Mouse (Mus musculus): ENCODE measurements at regions not wholly inside any gene's neighbourhood (a gene's known extent, or its start where the extent isn't known, plus 50 kb on each side); places are given as distances from the start of the nearest gene placed in this dataset.

GRCm38 (mm10) chr5:46212845-46213468 lies 355.5 kb upstream of the Lcorl start:
- H3K4me2 ChIP-seq (ENCODE audit: low read depth, low read length), result no peak overlapping the region
- no peak overlapping the region for H3K9ac ChIP-seq (replicated peaks)
- ATAC-seq (no peak), DNase-seq (no peak)
- no peaks in the 10 kb centered on the region for H3K9me3 ChIP-seq (ENCODE audit: low read length)
- no peaks in the 10 kb centered on the region for H3K27me3 ChIP-seq (ENCODE audit: insufficient read depth, low read length)
- no peaks in the 10 kb centered on the region for H3K36me3 ChIP-seq (replicated peaks; ENCODE audit: insufficient read depth, low read length)
- no peak overlapping the region for H3K4me3 ChIP-seq (ENCODE audit: low read depth, low read length)
- TF ChIP-seq CTCF (IDR thresholded peaks at IDR 0.05; ENCODE audit: low read depth) (no peak), EP300 (IDR thresholded peaks at IDR 0.05; ENCODE audit: low read depth) (no peak)
- no peak overlapping the region for H3K27ac ChIP-seq (ENCODE audit: low read depth)
- H3K4me1 ChIP-seq (ENCODE audit: insufficient read depth), result no peaks in the 10 kb centered on the region
- WGBS (ENCODE audit: insufficient replicate concordance), result 65% methylated on average over 4 of the region's 4 CpGs

- Histone ChIP-seq H3K4me1 (ENCODE audit: insufficient read depth) (no peaks in the 10 kb centered on the region), H3K27me3 (ENCODE audit: insufficient read depth, low read length) (no peaks in the 10 kb centered on the region), H3K36me3 (replicated peaks; ENCODE audit: insufficient read depth, low read length) (no peaks in the 10 kb centered on the region), H3K4me3 (ENCODE audit: low read depth, low read length) (no peak overlapping the region), H3K4me2 (ENCODE audit: low read depth, low read length) (no peak overlapping the region), H3K9me3 (ENCODE audit: low read length) (no peaks in the 10 kb centered on the region), H3K27ac (ENCODE audit: low read depth) (no peak overlapping the region), H3K9ac (replicated peaks) (no peak overlapping the region)
- ATAC-seq (no peak), DNase-seq (no peak)
- no peak for TF ChIP-seq EP300 (IDR thresholded peaks at IDR 0.05; ENCODE audit: low read depth)
- TF ChIP-seq CTCF (IDR thresholded peaks at IDR 0.05; ENCODE audit: low read depth), result no peak
- WGBS (ENCODE audit: insufficient replicate concordance), result 65% methylated on average over 2 of the region's 2 CpGs
Observed at GRCm38 (mm10) chr5:46209076-46209475, 351.7 kb upstream of the Lcorl start.

GRCm38 (mm10) chr5:46203744-46204143 lies 346.3 kb upstream of the Lcorl start:
- Histone ChIP-seq H3K9me3 (ENCODE audit: low read length) (no peaks in the 10 kb centered on the region), H3K4me1 (ENCODE audit: insufficient read depth) (no peaks in the 10 kb centered on the region), H3K4me2 (ENCODE audit: low read depth, low read length) (no peak overlapping the region), H3K27ac (ENCODE audit: low read depth) (no peak overlapping the region), H3K27me3 (ENCODE audit: insufficient read depth, low read length) (no peaks in the 10 kb centered on the region), H3K36me3 (replicated peaks; ENCODE audit: insufficient read depth, low read length) (no peaks in the 10 kb centered on the region), H3K9ac (replicated peaks) (no peak overlapping the region), H3K4me3 (ENCODE audit: low read depth, low read length) (no peak overlapping the region)
- DNase-seq (no peak), ATAC-seq (no peak)
- 71% methylated on average over 4 of the region's 4 CpGs for WGBS (ENCODE audit: insufficient replicate concordance)
- no peak for TF ChIP-seq EP300 (IDR thresholded peaks at IDR 0.05; ENCODE audit: low read depth)
- no peak for TF ChIP-seq CTCF (IDR thresholded peaks at IDR 0.05; ENCODE audit: low read depth)

DNA sequence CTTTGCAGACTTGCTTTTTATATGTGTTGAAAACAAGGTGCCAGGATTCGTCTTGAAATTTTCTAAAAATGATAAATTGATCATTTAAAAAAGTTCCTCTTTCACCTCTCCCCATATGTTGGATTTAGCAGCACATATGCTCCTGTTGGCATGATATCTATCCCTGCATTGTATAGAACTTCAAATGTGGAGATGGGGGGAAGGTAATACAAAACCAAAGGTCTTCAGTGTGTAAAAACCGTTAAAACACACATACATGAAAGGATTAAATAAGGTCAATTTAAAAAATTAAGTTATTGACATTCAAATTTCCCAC lies 345.0 kb upstream of the Lcorl start:
- no peak overlapping the region for H3K4me3 ChIP-seq (ENCODE audit: low read depth, low read length)
- no peak for TF ChIP-seq EP300 (IDR thresholded peaks at IDR 0.05; ENCODE audit: low read depth)
- TF ChIP-seq CTCF (IDR thresholded peaks at IDR 0.05; ENCODE audit: low read depth), result no peak
- no peak for DNase-seq
- no peaks in the 10 kb centered on the region for H3K4me1 ChIP-seq (ENCODE audit: insufficient read depth)
- no peak overlapping the region for H3K4me2 ChIP-seq (ENCODE audit: low read depth, low read length)
- H3K9me3 ChIP-seq (ENCODE audit: low read length), result no peaks in the 10 kb centered on the region
- no peaks in the 10 kb centered on the region for H3K36me3 ChIP-seq (replicated peaks; ENCODE audit: insufficient read depth, low read length)
- H3K9ac ChIP-seq (replicated peaks), result no peak overlapping the region
- H3K27me3 ChIP-seq (ENCODE audit: insufficient read depth, low read length), result no peaks in the 10 kb centered on the region
- no peak for ATAC-seq
- no peak overlapping the region for H3K27ac ChIP-seq (ENCODE audit: low read depth)
- WGBS (ENCODE audit: insufficient replicate concordance), result 74% methylated on average over 2 of the region's 2 CpGs

DNA sequence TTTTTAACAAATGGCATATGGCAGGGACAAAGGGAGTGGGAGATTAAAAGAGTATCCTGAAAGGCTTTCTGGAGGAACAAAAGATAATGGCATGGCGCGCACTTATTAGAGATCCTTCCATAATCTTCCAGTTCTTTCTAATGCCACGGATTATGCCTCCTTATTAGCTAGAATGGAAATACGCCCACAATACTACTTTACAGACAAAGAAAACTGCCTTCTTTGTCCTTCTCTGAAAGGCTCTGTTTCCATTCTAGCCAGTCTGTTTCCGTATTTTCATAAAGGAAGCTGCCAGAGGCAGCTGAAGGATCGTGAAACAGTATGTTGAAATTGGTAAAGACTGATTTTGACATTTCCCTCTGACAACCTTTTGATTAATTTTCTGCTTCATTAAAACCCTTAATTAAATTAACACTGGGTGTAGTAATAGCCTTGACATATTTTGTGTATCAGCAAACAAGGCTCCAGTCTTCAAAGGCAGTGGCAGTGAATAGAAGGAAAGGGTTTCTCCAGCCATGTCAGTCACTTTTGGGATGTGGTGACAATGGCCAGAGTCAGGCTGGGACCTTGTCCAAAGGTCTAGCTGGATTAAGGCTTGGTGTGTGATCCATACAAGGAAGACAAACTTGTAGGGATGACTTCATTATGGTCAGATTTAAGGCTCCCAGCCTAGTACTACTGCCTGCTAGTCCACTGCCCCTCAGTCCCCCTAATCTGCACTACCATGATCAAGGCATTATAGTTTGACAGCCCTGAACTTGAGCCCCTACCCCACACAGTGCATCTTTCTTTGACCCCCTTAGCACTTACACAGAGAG lies 344.4 kb upstream of the Lcorl start:
- H3K9ac ChIP-seq (replicated peaks), result no peak overlapping the region
- TF ChIP-seq EP300 (IDR thresholded peaks at IDR 0.05; ENCODE audit: low read depth) (no peak), CTCF (IDR thresholded peaks at IDR 0.05; ENCODE audit: low read depth) (no peak)
- H3K4me3 ChIP-seq (ENCODE audit: low read depth, low read length), result no peak overlapping the region
- ATAC-seq (no peak), DNase-seq (no peak)
- no peak overlapping the region for H3K4me2 ChIP-seq (ENCODE audit: low read depth, low read length)
- H3K27me3 ChIP-seq (ENCODE audit: insufficient read depth, low read length), result no peaks in the 10 kb centered on the region
- no peak overlapping the region for H3K27ac ChIP-seq (ENCODE audit: low read depth)
- 76% methylated on average over 6 of the region's 6 CpGs for WGBS (ENCODE audit: insufficient replicate concordance)
- H3K9me3 ChIP-seq (ENCODE audit: low read length), result no peaks in the 10 kb centered on the region
- H3K36me3 ChIP-seq (replicated peaks; ENCODE audit: insufficient read depth, low read length), result no peaks in the 10 kb centered on the region
- no peaks in the 10 kb centered on the region for H3K4me1 ChIP-seq (ENCODE audit: insufficient read depth)

GRCm38 (mm10) chr5:46186908-46187307 lies 329.5 kb upstream of the Lcorl start:
- H3K4me1 ChIP-seq (ENCODE audit: insufficient read depth), result no peaks in the 10 kb centered on the region
- no peak overlapping the region for H3K4me2 ChIP-seq (ENCODE audit: low read depth, low read length)
- no peak for ATAC-seq

More at GRCm38 (mm10) chr5:46186908-46187307, 329.5 kb upstream of the Lcorl start:
- Histone ChIP-seq H3K27ac (ENCODE audit: low read depth) (no peak overlapping the region), H3K9me3 (ENCODE audit: low read length) (no peaks in the 10 kb centered on the region; the same call in 1 of the 2 replicates), H3K36me3 (replicated peaks; ENCODE audit: insufficient read depth, low read length) (no peaks in the 10 kb centered on the region), H3K27me3 (ENCODE audit: insufficient read depth, low read length) (no peaks in the 10 kb centered on the region), H3K4me3 (ENCODE audit: low read depth, low read length) (no peak overlapping the region), H3K9ac (replicated peaks) (no peak overlapping the region)
- WGBS (ENCODE audit: insufficient replicate concordance), result 79% methylated on average over 2 of the region's 2 CpGs
- no peak for TF ChIP-seq EP300 (IDR thresholded peaks at IDR 0.05; ENCODE audit: low read depth)
- no peak for TF ChIP-seq CTCF (IDR thresholded peaks at IDR 0.05; ENCODE audit: low read depth)
- no peak for DNase-seq

All from liver, postnatal 0 days (tissue).